Mouse (Mus musculus) heart, postnatal 14 days (tissue): ENCODE measurements around the gene Iqck. TPM values are rescaled to one million over a fixed set of nuclear protein-coding genes. Genes with fewer than 3 reads are reported as not detected.

Experiments
- DNase-seq, 2 experiments: peaks; one replicate each; pipeline ENCODE4 v3.0.0; 2021 to 2022
- intact Hi-C: fragments of 180-260 bp; cut with DNase I; formaldehyde crosslinking; loops from one replicate; pipeline ENCODE4 v1.15.1; 2025
- total RNA-seq, 2 experiments: library from RNA; stranded (reverse); gene quantifications; 2 replicates each; pipeline ENCODE4 v1.2.3; 2021

Gene Iqck
- total RNA-seq, 2 experiments from 2014 or later = 0.27 to 0.60 TPM

- DNase-seq = no peak
- intact Hi-C loops = no loop called here
Measured at GRCm38 (mm10) chr7:118937469-118938387, 82.2 kb downstream of the Iqck start.

- no peak for DNase-seq
- intact Hi-C loops = no loop called here
Measured at GRCm38 (mm10) chr7:118942297-118942696, 86.7 kb downstream of the Iqck start.

DNA sequence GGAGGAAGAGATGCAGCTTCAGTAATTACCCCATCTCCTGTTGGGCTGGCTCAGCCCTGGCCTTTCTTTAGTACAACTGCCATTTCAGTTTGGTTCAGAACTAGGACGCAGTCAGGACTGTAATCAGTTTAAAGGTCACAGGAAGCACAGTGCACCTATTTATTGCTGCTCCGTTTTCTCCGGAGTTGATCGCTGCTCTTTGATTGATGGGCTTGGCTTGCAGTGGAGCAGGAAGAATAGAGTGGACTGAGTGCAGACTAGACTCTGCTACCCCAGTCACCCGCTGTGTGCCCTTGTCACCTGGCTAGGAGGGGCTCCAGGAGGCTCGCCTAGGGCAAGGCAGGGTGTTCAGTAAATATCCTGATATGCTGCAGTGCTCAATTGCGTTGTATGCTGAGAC lies 87.6 kb downstream of the Iqck start:
- no peak for DNase-seq
- intact Hi-C loops = no loop called here

- intact Hi-C loops = no loop called here
Measured at GRCm38 (mm10) chr7:118944884-118945283, 89.3 kb downstream of the Iqck start.

GRCm38 (mm10) chr7:118947241-118947640 lies 91.7 kb downstream of the Iqck start:
- intact Hi-C loops = no loop called here
- DNase-seq = no peak

More at GRCm38 (mm10) chr7:118944884-118945283, 89.3 kb downstream of the Iqck start:
- no peak for DNase-seq

GRCm38 (mm10) chr7:118948677-118949282 lies 93.2 kb downstream of the Iqck start:
- DNase-seq = no peak
- intact Hi-C loops = no loop called here

GRCm38 (mm10) chr7:118949749-118950148 lies 94.2 kb downstream of the Iqck start:
- intact Hi-C loops = no loop called here
- DNase-seq = no peak

DNA sequence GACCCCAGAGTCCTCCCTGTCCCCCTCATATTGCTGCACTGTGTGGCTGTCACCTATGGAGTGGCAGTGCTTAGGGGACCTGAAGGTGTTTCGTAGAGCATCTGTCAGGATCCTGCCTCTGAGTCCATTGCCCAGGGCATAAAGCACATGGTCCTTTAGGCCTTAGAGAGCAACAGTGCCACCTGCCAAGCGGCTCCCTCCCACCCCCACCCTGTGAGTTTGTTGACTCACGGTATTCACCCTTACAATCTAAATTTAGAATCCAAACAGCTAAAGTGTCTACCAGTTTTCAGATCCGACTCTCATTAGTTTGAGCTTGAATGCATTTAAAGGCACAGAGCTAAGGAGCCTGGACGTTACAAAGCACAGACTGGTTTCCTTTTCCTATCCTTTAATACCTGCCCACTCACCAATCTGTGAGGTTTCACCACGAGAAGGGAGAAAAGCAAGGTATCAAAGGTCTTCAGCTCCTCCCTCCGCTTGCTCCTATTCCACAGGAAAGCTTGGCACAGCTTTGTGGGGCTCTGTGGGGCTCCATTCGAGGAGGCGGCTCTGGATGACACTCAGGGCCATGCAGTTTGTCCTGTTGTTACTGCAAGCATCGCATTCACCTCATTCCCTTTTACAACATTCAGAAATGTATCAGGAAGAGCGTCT lies 98.2 kb downstream of the Iqck start:
- intact Hi-C loops = no loop called here
- DNase-seq = no peak

DNA sequence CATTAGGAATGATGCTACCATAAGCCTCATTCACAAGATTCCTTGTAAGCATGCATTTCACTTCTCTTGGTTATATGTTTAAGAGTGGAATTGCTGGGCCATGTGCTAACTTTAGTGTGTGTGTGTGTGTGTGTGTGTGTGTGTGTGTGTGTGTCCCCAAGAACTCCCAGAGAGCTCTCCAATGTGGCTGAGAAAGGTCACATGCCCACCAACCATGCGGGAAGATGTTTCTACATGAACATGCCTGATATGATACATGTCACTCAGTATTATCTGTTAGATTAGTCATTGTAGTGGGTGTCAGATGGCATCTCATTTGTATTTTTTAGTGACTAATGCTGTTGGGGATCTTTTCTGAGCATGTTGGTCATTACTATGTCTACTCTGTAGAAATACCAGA lies 99.4 kb downstream of the Iqck start:
- intact Hi-C loops = no loop called here
- no peak for DNase-seq

DNA sequence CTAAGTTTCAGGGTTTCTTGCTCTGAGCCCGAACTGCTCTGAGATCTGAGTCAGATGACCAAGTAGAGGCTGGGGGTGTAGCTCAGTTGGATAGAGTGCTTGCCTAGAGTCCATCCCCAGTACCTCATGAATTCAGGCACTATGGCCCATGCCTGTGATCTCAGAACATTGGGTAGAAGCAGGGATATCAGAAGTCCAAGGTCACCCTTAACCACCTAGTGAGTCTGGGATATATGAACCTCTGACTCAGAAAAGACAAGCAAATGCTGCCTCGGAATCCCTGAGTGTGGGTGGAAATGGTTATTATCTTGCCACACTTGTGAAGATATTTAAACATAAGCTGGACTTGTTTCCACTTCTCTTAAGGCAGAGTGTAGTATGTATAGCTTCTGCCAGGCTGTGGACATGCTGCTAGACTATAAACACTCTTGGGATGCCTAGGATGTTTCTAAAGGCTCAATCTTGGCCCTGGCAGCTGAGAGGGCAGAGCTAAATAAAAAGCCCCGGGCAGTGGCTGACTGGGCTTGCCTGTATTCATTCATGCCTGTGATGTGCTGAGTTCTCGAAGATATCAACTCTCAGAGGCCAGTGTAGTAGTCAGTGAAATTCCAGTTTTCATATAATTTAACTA lies 101.2 kb downstream of the Iqck start:
- intact Hi-C loops = no loop called here
- no peak for DNase-seq

DNA sequence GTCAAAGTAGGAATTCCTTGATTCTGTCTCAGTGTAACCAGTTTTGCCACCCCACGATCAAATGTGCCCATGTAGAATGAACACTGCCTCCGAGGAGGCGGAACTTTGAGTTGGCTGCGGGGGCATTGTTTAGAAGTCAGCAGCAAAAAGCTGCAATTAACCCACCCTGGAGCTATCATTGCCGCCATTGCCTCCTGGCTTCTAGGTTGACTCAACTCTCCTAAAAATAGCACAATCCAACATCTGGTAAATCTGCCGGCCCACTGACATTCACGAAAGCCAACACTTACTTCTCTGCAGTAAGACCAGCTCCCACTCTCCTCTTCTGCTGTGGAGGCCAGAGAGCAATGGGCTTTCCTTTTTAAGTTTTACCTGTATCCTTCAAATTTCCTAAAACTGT lies 103.7 kb downstream of the Iqck start:
- intact Hi-C loops = no loop called here
- DNase-seq = no peak

GRCm38 (mm10) chr7:118964777-118965176 lies 109.2 kb downstream of the Iqck start:
- DNase-seq = no peak
- intact Hi-C loops = no loop called here

GRCm38 (mm10) chr7:118965198-118965597 lies 109.6 kb downstream of the Iqck start:
- no peak for DNase-seq
- intact Hi-C loops = no loop called here

DNA sequence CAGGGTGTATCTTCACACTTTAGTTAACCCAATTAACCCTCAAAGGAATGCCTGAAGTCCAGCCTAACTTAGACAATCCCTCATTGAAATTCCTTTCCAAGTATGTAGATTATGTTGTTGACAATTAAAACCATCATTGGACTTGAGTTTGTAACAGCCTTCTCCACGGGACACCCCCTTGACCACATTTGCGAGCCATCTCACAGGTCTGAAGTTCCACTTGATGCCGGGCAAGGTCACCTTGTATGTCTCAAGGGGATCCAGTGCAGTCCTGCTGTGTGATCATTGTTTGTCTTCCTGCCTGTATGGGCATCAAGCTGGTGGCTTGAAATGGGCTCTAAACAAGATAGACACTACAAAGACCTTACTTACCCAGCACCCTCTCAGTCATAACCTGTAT lies 113.3 kb downstream of the Iqck start:
- no peak for DNase-seq
- intact Hi-C loops = no loop called here

GRCm38 (mm10) chr7:118971499-118971898 lies 115.9 kb downstream of the Iqck start:
- intact Hi-C loops = no loop called here
- no peak for DNase-seq

- DNase-seq = no peak
- intact Hi-C loops = no loop called here
Measured at GRCm38 (mm10) chr7:118972306-118972705, 116.8 kb downstream of the Iqck start.

- intact Hi-C loops = no loop called here
- no peak for DNase-seq
Measured at GRCm38 (mm10) chr7:118973377-118973776, 117.8 kb downstream of the Iqck start.

- DNase-seq = peak in 1 of 2 experiments; percentile 32
Measured at GRCm38 (mm10) chr7:118975837-118976236, 120.3 kb downstream of the Iqck start.

DNA sequence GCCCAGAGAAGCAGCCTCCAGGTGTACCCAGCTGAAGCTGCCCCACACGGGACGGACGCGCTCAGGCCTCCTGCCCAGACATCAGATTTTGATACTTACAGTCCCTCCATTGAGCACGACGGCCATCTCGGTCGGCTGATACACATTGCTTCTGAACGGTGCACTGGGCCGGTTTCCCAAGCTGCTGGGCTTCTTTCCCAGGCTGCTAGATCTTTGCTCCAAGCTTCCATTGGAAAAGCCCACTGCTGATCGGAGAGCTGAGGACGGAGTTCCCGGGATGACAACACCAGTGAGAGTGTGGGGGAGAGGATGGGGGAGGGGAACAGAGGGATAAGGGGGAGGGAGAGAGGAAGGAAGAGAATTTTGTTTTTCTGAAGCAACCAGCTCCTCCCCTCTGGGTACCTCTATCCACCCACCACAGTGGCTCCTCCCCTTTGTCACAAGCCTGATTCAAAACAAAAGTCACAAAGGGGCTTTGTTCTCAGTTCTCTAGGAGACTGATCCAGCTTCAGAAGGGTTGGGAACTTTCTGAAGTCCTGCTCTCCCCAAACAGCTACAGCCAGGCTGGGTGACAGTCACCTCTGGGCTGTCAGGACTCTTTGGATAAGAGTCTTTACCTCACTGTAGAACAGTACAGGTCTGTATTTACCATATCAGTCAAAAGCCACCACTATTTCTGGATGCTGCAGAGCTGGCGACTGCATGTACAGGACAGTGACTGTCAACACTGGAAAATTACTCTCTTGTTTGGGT lies 121.0 kb downstream of the Iqck start:
- intact Hi-C loops = no loop called here
- peak; percentile 72 to 77 for DNase-seq

More at GRCm38 (mm10) chr7:118975837-118976236, 120.3 kb downstream of the Iqck start:
- intact Hi-C loops = no loop called here

DNA sequence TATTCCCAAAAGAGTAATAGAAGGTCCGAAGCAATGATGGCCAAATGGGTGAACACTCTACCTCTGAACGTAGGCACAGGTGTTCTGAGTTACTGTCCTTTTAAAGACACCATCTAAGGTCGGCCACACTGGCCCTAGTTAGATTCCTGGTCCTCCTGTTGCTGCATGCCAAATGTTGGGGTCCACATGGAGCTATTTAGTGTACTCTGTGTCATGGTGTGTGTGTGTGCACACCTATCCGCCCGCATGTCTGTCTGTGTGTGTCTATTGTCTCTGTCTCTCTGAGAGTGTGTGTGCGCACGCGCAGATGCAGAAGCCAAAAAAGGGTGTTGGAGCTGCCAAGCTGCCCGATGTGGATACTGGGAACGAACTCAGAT lies 121.6 kb downstream of the Iqck start:
- intact Hi-C loops = no loop called here
- no peak for DNase-seq
